Mouse (Mus musculus): ENCODE data around the gene Sypl2.

Sypl2 gene

DNA sequence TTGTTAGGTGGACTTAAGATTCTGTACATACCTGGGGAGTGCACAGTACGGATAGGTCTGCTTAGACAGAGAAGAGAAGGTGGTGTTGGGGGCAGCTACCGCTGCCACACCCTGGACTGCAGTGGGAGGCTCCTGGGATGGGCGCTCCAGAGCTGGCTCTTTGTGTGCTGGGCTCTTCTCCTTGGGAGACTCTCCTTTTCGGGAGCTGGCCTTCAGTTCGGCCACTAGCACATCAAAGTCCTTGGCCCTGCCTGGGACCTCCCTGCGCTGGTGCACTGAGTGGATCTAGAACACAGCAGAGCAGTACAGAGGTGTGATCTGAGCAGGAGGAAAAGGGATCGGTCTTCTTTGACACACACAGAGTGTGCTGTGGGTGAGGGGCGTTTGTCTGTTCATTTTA lies 20.8 kb downstream of the Sypl2 start:
- DNase-seq, result no peak

DNA sequence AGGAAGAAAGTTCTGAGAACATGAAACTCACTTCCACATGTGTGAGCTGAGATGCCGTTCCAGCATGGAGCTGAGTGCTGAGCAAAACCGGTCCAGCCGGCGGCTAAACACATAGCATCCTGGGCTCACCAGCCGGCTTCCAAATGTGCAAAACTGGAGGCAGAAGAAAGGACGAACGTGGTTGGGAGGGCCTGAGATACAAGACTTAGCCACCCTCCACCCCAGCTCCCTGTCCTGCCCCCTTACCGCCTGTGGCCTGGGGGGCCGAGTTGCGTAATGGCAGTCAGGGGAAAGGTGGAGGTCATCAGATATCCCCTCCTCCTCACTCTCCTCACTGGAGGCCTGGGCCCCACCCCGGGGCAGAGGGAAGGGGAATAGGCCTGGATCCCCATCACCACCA lies 22.0 kb downstream of the Sypl2 start:
- DNase-seq, result peak in 1 of 2 experiments; percentile 12

DNA sequence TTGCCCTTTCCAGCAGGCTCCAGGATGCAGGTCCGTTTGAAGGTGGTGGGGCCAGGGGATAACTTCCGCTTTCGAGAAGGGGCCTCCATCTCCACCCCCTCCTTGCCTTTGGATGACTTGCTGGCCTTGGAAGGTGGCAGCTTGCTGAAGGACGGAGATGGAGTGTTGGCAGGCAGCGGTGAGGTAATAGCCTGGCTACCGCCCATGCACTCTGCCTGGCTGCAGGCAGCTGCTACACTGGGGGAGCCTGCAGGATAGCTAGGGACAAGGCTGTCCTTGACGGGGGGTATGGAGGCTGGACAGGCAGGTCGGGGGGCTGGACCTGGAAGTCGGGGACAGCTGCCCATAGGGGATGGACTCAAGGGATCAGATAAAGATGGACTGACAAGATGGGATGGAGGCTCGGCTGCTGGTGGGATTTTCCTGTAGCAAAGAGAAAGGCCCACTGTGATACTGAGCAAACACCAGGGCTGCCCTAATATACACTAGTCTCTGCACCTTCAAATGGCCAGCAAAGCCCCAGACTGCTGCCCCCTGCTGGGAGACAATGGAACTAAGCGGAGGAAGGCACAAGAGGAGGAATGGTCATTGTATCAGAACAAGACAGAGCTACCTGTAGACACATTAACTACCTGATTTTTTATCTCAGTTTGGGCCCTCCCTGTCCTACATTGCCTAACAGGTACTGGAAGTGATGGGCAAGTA lies 22.7 kb downstream of the Sypl2 start:
- DNase-seq, result peak; percentile 90 to 91

GRCm38 (mm10) chr3:108203212-108203611 lies 23.2 kb downstream of the Sypl2 start:
- peak; percentile 43 to 48 for DNase-seq

GRCm38 (mm10) chr3:108202506-108202905 lies 23.9 kb downstream of the Sypl2 start:
- peak in 1 of 2 experiments; percentile 19 for DNase-seq

GRCm38 (mm10) chr3:108200329-108201323 lies 25.8 kb downstream of the Sypl2 start, which contains the start of gene Cyb561d1:
Gene Cyb561d1, minus strand, starts transcription at chr3:108201212.
- DNase-seq, result peak; percentile 88 to 89

GRCm38 (mm10) chr3:108199231-108199630 lies 27.2 kb downstream of the Sypl2 start:
- DNase-seq, result peak in 1 of 2 experiments; percentile 19

DNA sequence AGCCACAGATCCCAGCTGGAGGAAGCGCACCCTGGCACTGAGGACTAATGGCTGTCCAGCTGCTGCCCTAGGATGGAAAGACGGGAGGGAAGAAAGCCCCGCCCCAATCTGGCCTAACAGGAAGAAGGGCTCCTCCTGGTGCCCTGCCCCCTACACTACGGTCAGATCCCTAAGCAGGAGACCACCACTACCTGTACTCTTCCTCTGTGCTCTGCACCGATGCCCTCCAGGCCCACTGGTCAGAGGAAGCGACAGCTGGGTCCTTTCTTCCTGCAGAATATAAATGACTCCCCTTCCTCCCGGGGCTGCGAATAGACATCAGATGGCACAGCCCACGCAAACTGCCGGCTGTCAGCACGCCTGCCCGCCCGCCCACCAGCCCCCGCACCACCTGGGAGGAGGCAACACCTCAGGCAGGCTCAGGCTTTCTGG lies 29.4 kb downstream of the Sypl2 start:
- peak; percentile 55 to 61 for DNase-seq

- peak; percentile 29 to 49 for DNase-seq
These were observed 30.4 kb downstream of the Sypl2 start for GRCm38 (mm10) chr3:108195941-108196590.

GRCm38 (mm10) chr3:108195287-108195686 lies 31.2 kb downstream of the Sypl2 start:
- no peak for DNase-seq

GRCm38 (mm10) chr3:108193686-108194085 lies 32.8 kb downstream of the Sypl2 start:
- no peak for DNase-seq

DNA sequence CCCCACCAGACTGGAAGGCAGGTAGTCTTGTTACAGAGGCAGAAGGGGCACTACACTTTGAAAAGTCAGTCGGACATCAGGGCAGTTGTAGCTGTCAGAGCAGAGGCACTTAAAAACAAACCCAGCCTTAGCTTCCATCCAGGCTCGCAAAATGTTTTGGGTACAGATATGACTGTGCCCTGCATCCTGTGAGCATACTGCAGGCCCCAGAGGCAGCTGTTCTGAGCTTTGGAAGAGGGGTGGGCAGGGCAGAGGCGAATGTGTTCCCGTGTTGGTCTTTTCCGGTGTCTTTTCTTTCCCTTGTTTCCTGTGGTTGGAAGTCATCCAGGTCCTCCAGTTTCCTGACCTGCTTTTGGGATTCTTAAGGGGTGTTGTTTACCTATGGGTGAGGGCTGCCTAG lies 36.6 kb downstream of the Sypl2 start:
- DNase-seq, result peak in 1 of 2 experiments; percentile 20

DNA sequence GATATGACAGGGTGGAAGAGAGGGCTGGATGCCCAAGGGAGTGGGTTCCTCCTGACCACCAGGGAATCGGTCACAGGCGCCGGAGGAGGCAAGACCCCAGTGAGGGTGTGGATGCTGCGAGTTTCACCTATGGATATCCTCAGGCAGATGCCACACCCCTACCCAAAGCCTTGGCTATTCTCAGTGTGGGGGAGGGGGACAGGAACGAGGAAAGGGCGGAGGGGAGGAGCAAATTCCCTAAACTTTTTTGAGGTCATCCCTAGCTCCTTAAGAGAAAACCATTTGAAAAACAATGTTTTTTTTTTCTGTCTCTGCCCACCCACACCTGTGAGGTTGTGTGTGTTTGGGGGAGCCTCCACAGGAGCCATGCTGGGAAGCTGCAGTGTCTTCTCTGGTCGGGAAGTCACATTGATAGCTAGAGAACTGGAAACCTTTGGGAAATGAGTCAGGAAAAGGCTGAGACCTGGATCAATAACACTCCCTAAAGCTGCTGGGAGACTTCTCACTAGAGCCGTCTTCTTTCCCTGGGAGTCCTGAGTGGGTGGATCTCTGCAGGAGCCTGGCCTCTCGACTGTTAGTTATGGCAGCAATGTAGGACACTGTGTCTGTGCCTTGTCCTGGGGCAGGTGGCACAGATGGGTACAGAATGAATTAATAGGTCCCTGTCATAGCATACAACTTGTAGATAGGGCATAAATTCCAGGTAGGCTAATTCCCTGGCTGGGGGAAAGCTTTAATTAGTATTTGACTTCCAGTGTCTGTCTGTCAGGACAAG lies 37.5 kb downstream of the Sypl2 start:
- peak; percentile 56 to 60 for DNase-seq

DNA sequence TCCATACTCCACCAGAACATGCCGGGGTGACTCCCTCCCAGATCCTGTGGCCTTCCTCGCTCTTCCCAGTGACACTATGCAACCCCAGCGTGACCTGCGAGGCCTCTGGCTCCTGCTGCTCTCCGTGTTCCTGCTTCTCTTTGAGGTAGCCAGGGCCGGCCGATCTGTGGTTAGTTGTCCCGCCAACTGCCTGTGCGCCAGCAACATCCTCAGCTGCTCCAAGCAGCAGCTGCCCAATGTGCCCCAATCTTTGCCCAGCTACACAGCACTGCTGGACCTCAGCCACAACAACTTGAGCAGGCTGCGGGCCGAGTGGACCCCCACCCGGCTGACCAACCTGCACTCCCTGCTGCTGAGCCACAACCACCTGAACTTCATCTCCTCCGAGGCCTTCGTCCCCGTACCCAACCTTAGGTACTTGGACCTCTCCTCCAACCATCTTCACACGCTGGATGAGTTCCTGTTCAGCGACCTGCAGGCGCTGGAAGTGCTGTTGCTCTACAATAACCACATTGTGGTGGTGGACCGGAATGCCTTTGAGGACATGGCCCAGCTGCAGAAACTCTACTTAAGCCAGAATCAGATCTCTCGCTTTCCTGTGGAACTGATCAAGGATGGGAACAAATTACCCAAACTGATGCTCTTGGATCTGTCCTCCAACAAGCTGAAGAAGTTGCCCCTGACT lies 39.2 kb downstream of the Sypl2 start:
- peak in 1 of 2 experiments; percentile 30 for DNase-seq

DNA sequence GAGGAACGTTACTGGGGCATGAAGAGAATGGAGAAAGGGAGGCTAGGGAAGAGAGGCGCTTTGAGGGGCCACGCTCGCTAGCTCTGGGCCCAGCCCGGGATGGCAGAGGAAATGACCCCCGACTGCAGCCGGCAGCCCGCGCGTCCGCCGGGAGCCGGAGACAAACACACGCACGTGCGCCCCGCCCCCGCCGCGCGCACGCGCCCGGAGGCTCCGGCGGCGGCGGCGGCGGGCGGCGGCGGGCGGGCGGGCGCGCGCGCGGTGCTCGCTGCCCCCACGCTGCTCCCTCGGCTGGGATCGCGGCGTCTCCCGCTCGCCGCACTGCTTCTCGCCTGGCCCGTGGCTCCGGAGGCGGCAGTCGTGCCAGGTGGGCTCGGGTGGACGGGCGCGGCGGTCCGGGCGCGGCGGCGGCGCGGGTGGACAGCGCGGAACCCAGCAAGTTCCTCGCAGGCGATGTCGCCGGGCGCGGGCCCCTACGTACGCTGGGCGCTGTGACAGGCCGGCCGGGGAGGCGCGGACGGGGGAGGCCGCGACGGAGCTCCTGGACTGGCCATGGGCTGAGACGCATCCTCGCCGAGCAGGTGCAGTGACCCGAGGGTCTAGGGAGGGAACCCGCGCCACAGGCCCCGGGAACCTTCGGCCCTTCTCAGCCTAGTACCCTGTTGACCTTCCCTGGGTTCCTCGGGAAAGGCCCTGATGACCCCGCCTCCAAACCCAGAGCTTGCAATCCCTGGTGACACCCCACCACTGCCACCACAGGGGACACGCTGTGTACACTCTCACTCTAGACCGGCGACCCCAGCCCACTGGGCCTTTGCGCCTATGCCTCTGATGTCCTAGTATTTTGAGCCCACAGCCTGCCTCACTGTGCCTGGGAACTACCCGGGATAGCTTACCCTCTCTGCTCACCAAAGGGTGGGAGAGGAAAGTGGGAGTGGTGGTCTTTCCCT lies 40.1 kb downstream of the Sypl2 start, which contains the start of gene Amigo1:
Gene Amigo1, plus strand, starts transcription at position 238 of the 950 bp plus-strand sequence.
- DNase-seq, result peak; percentile 61 to 82

GRCm38 (mm10) chr3:108185460-108186097 lies 40.9 kb downstream of the Sypl2 start:
- DNase-seq, result no peak

- no peak for DNase-seq
These were observed 41.7 kb downstream of the Sypl2 start for GRCm38 (mm10) chr3:108184742-108185141.

DNA sequence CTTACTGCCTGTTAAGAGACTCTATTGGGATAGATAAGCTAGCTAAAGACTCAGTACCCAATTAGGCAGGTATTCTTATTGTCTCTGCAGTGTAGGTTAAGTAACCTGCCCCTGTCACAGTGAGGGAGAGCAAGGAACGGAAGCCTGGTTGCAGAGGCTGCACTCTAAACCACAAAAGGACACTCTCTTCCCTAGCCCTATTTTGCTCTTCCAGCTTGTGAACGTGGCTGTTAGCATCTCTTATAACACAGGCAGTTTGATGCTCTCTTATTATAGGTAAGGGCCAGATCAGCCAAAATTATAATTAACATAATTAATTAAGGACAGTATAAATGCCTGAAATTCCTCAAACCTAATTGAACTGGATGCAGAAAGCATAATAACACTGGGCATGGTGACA lies 45.9 kb downstream of the Sypl2 start:
- no peak for DNase-seq

All from cerebellum, adult 18-20 months (tissue).